Mouse (Mus musculus): ENCODE measurements around the gene 1110002E22Rik.

The 1110002E22Rik gene

DNA sequence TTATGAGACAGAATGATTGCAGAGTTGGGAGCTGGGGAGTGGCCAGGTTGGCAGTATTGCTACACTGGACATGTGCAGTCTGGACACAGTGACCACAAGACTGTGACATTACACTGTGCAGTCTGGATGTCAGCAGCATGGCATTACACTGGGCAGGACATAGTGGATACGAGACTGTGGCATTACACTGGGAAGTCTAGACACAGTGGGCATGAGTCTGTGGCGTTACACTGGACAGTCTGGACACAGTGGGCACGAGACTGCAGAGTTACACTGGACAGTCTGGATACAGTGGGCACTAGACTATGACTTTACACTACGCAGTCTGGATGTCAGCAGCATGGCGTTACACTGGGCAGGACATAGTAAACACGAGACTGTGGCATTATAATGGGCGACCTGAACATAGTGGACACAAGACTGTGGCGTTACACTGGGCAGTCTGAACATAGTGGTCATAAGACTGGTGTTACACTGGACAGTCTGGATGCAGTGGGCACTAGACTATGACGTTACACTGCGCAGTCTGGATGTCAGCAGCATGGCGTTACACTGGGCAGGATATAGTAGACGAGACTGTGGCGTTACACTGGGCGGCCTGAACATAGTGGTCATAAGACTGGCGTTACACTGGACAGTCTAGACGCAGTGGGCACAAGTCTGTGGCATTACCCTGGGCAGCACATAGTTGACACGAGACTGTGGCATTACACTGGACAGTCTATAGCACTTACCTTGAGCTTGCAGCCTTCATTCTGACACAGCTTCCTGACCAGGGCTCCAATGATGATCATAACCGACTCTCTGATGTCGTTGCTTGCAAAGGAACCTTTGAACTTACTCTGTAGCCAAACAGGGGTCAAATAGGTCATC lies 46.3 kb downstream of the 1110002E22Rik start:
- DNase-seq: no peak

DNA sequence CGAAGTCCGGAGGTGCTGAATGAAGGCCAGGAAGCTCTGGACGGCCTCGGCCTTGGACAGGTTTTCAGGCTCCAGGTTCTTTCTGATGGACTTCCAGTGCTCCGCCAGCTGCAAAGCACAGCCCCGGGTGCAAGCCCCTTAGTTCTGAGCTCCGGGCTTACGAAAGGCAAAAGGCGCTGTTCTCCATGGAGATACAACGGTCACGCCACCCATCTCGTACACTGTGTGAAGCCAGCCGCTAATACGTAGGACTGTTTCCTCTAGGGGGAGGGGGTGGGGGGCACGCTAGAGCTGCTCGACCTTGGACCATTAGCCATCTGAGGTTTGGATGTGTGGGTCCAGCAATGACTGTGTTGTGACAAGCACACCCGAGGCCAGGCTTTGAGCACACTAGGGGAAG lies 49.3 kb downstream of the 1110002E22Rik start:
- no peak for DNase-seq

- DNase-seq: no peak
Observed at GRCm38 (mm10) chr3:138116871-138117270, 52.0 kb downstream of the 1110002E22Rik start.

GRCm38 (mm10) chr3:138118392-138118791 lies 53.5 kb downstream of the 1110002E22Rik start:
- no peak for DNase-seq

DNA sequence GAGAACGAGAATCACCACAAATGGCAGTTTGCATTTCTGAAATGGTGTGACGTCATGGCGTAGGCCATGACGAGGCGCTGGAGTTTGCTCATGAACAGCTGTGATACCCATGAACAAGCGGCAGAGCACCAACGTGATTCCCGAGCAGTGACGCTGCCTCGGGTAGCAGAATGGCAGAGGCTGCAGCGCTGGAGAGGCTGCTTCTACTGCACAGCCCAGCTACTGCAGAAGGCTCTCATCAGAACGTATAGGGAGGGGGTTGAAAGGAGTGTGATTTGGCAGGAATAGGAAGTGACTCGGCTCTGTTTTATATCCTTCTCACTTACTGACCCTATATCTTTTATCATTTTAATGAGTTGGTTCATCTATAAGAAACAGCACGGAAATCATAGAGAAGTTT lies 54.0 kb downstream of the 1110002E22Rik start:
- DNase-seq: no peak

DNA sequence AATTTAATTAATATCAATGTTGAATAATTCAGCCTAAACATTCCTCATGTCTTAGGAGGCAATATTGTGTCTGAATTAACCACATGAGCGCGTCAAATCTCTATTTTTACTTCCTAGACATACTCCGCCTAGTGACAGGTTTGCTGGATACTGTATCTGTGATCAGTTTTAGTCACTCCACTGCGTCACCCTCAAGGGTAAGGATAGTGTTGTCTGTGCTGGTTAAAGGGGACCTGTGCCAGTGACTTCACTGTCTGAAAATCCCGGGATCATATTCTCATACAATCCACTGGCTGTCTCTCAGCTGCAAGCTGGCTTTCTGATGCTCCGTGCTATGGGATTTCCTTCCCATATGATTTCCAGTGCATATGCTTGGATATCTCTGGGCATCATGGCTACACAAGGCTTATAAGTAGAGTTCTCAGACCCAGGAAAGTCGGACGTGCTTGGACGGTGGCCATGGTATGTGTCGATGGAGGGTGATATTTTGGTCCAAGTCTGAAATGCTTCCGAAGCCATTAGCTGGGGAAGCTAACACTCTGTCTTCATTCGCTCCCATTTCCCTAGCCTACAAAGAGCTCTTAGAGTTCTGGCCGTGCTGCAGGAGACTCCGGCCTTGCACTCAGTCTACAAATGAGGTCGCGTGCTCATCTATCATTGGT lies 54.7 kb downstream of the 1110002E22Rik start:
- no peak for DNase-seq

DNA sequence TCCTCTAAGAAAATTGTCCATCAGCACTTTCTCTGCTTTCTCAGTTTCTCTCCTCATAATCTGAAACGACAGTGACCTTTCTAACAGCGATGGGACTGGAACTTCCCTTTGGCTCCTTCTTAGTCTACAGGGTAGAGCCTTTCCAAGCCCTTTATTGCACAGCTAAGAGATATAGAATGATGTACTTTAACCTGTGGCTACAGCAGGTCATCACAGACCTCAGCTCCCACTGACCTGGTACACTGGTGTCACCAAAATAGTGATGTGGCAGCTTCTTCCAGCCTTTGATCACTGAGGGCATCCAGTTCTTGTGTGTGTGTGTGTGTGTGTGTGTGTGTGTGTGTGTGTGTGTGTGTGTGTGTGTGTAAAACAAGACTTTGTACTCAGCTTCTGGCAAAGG lies 56.6 kb downstream of the 1110002E22Rik start:
- DNase-seq: no peak

DNA sequence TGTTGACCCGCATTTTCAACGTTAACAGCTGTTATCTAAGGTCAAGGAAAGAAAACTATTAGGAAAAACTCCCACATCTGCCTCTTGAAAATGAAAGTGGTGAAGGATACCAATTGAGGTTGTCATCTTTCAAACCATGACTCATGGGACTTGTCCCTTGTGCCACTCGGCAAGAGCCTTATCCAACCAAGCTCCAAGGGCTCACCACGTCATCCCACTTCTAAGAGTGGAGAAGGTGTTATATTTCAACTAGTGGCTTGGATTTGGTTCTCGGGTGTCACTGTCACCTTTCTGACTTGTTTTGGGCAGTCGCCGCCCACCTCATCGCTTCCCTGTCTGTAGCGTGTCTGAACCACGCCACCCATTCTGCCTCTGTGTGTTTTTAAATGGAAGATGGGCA lies 59.0 kb downstream of the 1110002E22Rik start:
- DNase-seq: no peak

GRCm38 (mm10) chr3:138129110-138129509 lies 64.3 kb downstream of the 1110002E22Rik start:
- no peak for DNase-seq

- no peak for DNase-seq
Observed at GRCm38 (mm10) chr3:138130692-138131091, 65.8 kb downstream of the 1110002E22Rik start.
